Mouse (Mus musculus) forebrain, embryonic 14.5 days (tissue): ENCODE data around the gene Gm45021. TPM values are rescaled to one million over a fixed set of nuclear protein-coding genes. Genes with fewer than 3 reads are reported as not detected.

Experiments used
- ATAC-seq: fragments of 200-750 bp; cut with Nextera tagmentation; 2 replicates; pipeline ENCODE4 v1.8.0; 2017; ENCODE audit warnings: mild to moderate bottlenecking, moderate library complexity
- DNase-seq: peaks from one replicate; pipeline ENCODE4 v3.0.0-alpha.2; 2015; ENCODE audit warnings: low spot score
- H3K27ac ChIP-seq: fragments of 300-500 bp; sonication (generic); 2 replicates; pipeline ENCODE4 v1.5.1; 2014; ENCODE audit warnings: low read depth, mild to moderate bottlenecking, control low read depth, low read length, moderate library complexity
- H3K27me3 ChIP-seq: fragments of 300-500 bp; sonication (generic); replicated peaks from 2 replicates; pipeline ENCODE4 v1.6.1; 2014; ENCODE audit warnings: low read length, control low read depth, mixed read lengths; ENCODE audit not compliant: control insufficient read depth, insufficient read depth
- H3K36me3 ChIP-seq: fragments of 300-500 bp; sonication (generic); 2 replicates; pipeline ENCODE4 v1.6.1; 2014; ENCODE audit warnings: low read length, control low read depth; ENCODE audit not compliant: control insufficient read depth, insufficient read depth
- H3K4me1 ChIP-seq: fragments of 300-500 bp; sonication (generic); 2 replicates; pipeline ENCODE4 v1.6.1; 2014; ENCODE audit warnings: antibody characterized with exemption, low read length, control low read depth; ENCODE audit not compliant: control insufficient read depth, insufficient read depth
- H3K4me2 ChIP-seq: fragments of 300-500 bp; sonication (generic); 2 replicates; pipeline ENCODE4 v1.6.1; 2014; ENCODE audit warnings: mild to moderate bottlenecking, control low read depth, low read length
- H3K4me3 ChIP-seq: fragments of 300-500 bp; sonication (generic); 2 replicates; pipeline ENCODE4 v1.5.1; 2014; ENCODE audit warnings: low read depth, low read length, control low read depth
- H3K9ac ChIP-seq: fragments of 300-500 bp; sonication (generic); 2 replicates; pipeline ENCODE4 v1.6.1; 2014; ENCODE audit warnings: mild to moderate bottlenecking, low read length, control low read depth, moderate library complexity
- H3K9me3 ChIP-seq: fragments of 300-500 bp; sonication (generic); replicated peaks from 2 replicates; pipeline ENCODE4 v1.6.1; 2016; ENCODE audit warnings: low read length, control low read depth, mixed read lengths; ENCODE audit not compliant: control insufficient read depth
- WGBS: fragments of 180-500 bp; shearing (Covaris S2); extraction: QIAGEN DNeasy Blood & Tissue Kit; methylation state at CpG from one replicate; pipeline ENCODE4 v1.1.7; 2014; 5-methylcytosine and 5-hydroxymethylcytosine counted together
- polyA plus RNA-seq: library from polyadenylated mRNA; unstranded; fragments of >200 nt; fragmentation: Nextera tagmentation; extraction: Ambion mirVana; gene quantifications from 2 replicates; pipeline ENCODE4 v1.2.1, GENCODE M21; 2014

The Gm45021 gene
- polyA plus RNA-seq, 1 experiment from 2014 or later = not detected

DNA sequence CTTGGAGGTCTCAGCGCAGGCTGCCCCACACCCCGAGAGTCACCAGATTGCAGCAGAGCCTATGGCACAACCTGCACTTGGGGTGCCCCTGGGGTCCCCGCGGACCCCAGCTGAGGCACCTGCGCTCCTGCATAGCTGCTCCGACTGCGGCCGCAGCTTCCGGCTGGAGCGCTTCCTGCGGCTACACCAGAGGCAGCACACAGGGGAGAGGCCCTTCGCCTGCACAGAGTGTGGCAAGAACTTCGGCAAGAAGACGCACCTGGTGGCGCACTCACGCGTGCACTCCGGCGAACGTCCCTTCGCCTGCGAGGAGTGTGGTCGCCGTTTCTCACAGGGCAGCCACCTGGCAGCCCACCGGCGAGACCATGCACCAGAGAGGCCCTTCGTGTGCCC lies 7.8 kb downstream of the Gm45021 start:
- no peaks in the 10 kb centered on the region for H3K27me3 ChIP-seq
- no peak overlapping the region for H3K4me3 ChIP-seq
- peaks cover 40% of the 10 kb centered on the region for H3K36me3 ChIP-seq
- ATAC-seq (no peak), DNase-seq (no peak)
- peaks cover 17% of the 10 kb centered on the region for H3K4me1 ChIP-seq
- WGBS = 96% methylated on average over 27 of the region's 27 CpGs
- H3K4me2 ChIP-seq = no peak overlapping the region
- H3K9me3 ChIP-seq = peaks cover 18% of the 10 kb centered on the region; the same call in 1 of the 2 replicates
- H3K27ac ChIP-seq = no peak overlapping the region
- no peak overlapping the region for H3K9ac ChIP-seq

DNA sequence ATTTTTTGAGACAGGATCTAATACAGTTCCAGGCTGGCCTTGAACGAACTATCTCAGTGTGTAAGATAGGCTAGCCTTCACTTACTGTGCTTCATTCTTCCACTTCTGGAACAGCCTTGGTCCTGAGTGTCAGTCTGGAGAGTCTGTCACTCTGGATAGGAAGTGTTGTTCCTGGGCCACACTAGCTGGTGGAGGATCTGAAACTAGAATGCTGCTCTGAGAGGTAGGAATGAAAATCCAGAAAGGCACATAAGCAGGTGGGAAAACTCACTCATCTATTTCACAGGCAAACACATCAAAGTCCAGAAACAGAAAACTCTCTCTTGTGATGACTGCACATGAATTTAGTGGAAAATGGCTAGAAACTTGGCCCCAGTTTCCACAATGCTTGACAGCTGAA lies 11.2 kb downstream of the Gm45021 start:
- Histone ChIP-seq H3K27me3 (no peaks in the 10 kb centered on the region), H3K9ac (no peak overlapping the region), H3K4me1 (peaks cover 9% of the 10 kb centered on the region), H3K36me3 (peaks cover 40% of the 10 kb centered on the region), H3K4me2 (no peak overlapping the region), H3K4me3 (no peak overlapping the region), H3K27ac (no peak overlapping the region; the same call in 1 of the 2 replicates), H3K9me3 (peaks cover 18% of the 10 kb centered on the region; the same call in 1 of the 2 replicates)
- ATAC-seq (no peak), DNase-seq (no peak)
- WGBS = 84% methylated on average over 1 of the region's 1 CpGs

DNA sequence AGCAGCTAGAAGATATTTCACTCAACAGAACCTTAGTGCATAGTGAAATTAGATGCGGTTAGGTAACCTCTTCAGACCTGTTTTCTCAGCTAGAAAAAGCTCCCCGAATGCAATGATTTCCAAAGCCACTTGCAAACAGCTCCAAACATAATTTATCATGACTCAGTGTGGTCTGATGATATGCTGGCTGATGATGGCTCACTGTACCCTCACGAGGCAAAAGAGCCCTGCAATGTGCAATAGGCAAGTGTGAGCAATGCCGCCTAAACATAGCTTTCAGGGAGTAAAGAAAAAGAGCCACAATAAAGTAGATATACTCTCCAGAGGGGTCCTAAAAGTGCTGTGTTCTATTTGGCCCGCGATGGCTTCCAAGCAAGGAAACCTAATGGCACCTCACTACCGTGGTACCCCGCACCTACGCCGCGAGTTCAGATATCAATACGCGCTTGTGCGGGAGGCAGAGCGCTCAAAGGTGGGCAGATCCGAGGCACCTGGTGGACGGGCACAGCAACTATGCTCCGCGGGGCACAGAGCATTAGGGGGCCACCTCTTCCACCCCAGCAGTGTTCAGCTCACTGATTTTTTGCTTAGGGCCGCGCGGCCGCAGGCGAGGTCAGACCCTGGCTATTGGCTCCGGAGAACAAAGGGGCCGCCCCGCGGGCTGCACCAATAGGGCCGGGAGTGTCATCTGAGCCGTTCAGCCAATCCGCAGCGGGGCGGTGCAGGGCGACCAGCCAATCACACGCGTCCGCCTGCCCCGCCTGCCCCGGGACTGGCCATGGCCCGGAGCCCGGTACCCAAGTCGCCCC lies 12.1 kb downstream of the Gm45021 start, which contains the start of gene Zfp775:
Zfp775 (plus strand) TSS at position 793 of the 809 bp plus-strand sequence.
- H3K9me3 ChIP-seq = peaks cover 14% of the 10 kb centered on the region; the same call in 1 of the 2 replicates
- 3% methylated on average over 42 of the region's 42 CpGs for WGBS
- DNase-seq (peak; percentile 98), ATAC-seq (peak; percentile 99)
- peak within 1 kb of the TSS; percentile 85 for H3K27ac ChIP-seq
- peaks cover 9% of the 10 kb centered on the region for H3K4me1 ChIP-seq
- H3K27me3 ChIP-seq = no peaks in the 10 kb centered on the region
- H3K9ac ChIP-seq = peak within 1 kb of the TSS; percentile 97
- peaks cover 35% of the 10 kb centered on the region for H3K36me3 ChIP-seq
- H3K4me3 ChIP-seq = peak within 1 kb of the TSS; percentile 76
- peak within 1 kb of the TSS; percentile 87 for H3K4me2 ChIP-seq

DNA sequence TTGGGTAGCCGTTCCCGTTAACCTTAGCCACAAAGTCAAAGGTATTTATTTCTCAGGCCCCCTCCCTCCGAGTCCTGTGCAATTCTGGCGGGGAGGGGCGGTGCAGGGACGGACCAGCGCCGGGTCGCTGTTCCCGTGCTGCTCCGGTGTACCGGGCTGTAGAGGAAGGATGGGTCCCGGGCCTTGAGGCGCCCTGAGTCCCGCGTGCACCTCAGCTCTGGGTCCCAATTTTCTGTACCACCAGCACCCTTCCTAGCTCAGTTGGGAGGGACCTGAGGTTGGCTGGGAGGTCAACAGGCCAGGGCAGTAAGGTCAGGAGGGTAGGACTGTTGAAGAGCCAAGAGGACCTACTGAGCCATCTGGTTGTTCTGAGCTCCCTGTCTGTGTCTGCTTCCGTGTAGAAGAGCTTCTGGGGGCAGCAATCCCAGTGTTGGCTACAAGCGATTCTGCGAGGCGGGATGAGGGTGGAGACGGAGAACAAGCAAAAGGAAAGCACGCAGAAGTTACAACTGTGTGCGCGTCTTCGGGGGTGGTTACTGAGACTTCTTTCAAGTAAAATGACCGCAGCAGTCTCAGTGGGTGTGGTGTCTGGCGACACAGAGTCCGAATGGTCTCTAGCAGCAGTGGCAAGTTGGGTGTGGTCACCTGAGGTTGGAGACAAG lies 12.8 kb downstream of the Gm45021 start:
- Histone ChIP-seq H3K9ac (peak overlapping the region; percentile 97), H3K27me3 (no peaks in the 10 kb centered on the region), H3K27ac (peak overlapping the region; percentile 83), H3K36me3 (peaks cover 27% of the 10 kb centered on the region), H3K9me3 (peaks cover 7% of the 10 kb centered on the region; the same call in 1 of the 2 replicates), H3K4me3 (peak overlapping the region; percentile 76), H3K4me1 (peaks cover 9% of the 10 kb centered on the region), H3K4me2 (peak overlapping the region; percentile 87)
- WGBS = under 1% methylated on average over 28 of the region's 28 CpGs
- peak; percentile 46 for DNase-seq
- peak; percentile 80 for ATAC-seq

DNA sequence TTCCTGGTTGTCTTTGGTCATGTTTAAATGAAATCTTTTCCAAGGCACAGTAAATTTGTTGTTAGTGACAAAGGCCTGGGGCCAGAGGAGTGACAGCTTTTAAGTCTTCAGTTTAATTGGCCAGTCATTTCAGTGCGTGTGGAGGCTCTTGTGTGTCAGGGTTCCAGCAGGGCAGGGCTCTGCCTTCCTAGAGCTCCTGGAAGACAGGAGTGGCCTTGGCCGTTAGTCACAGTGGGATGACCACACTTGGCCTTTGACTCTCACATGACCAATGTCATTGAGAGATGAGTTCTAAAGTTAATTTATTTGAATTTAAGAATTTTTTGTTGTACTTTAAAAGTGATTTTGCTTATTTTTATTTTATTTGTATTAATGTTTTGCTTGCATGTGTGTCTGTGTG lies 18.7 kb downstream of the Gm45021 start:
- ATAC-seq = no peak

DNA sequence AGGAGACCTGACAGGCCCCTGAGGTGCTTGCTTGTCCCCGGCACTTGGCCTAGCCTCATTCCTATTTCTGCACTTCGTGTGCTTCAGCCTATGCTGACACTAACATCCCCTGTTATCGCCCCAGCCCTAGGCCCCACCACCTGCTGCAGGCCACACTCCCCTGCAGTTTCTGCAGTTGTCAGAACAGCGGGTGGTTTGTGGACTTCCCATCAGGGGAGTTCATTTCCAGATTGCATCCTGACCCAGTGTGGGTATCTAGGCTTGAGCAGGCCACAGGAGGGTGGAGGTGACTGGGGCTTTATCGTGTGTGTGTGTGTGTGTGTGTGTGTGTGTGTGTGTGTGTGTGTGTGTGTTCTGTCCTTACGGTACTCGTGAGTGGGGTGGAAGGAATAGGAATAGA lies 20.1 kb downstream of the Gm45021 start:
- H3K9ac ChIP-seq = no peak overlapping the region
- no peak for ATAC-seq
- no peak overlapping the region for H3K4me3 ChIP-seq
- H3K27ac ChIP-seq = no peak overlapping the region
- H3K4me1 ChIP-seq = no peaks in the 10 kb centered on the region
- peaks cover 13% of the 10 kb centered on the region for H3K36me3 ChIP-seq
- H3K9me3 ChIP-seq = no peaks in the 10 kb centered on the region
- DNase-seq = no peak
- H3K27me3 ChIP-seq = no peaks in the 10 kb centered on the region
- no peak overlapping the region for H3K4me2 ChIP-seq
- WGBS = 64% methylated on average over 7 of the region's 7 CpGs

More for the DNA sequence above, 18.7 kb downstream of the Gm45021 start:
- Histone ChIP-seq H3K9ac (no peak overlapping the region), H3K4me1 (no peaks in the 10 kb centered on the region; the same call in 1 of the 2 replicates), H3K4me3 (no peak overlapping the region), H3K27ac (no peak overlapping the region), H3K36me3 (peaks cover under 1% of the 10 kb centered on the region; the same call in 1 of the 2 replicates), H3K27me3 (no peaks in the 10 kb centered on the region), H3K4me2 (no peak overlapping the region), H3K9me3 (no peaks in the 10 kb centered on the region)
- 75% methylated on average over 2 of the region's 2 CpGs for WGBS
- DNase-seq = no peak

DNA sequence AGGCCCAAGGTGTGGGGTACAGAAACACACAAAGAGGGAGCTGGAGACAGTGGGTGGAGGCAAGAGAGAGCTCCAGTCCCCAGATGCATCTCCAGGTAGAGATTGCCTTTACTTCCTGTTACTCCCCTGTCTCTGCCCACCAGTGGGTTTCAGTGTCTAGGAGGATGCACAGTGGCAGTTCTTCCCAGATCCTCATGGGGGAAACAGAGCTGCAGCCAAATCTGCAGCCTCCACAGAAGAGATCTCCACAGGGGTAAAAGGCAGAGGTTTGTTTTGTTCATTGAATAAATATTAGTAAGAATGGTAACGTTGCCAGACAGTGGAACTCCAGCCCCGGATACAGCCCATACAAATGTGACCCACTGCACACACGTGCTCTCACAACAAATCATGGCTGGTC lies 21.2 kb downstream of the Gm45021 start:
- Histone ChIP-seq H3K9me3 (no peaks in the 10 kb centered on the region), H3K9ac (no peak overlapping the region), H3K36me3 (peaks cover 15% of the 10 kb centered on the region), H3K4me2 (no peak overlapping the region), H3K4me1 (no peaks in the 10 kb centered on the region), H3K27ac (no peak overlapping the region), H3K27me3 (no peaks in the 10 kb centered on the region), H3K4me3 (no peak overlapping the region)
- ATAC-seq (no peak), DNase-seq (no peak)
- 88% methylated on average over 3 of the region's 3 CpGs for whole genome bisulfite sequencing

DNA sequence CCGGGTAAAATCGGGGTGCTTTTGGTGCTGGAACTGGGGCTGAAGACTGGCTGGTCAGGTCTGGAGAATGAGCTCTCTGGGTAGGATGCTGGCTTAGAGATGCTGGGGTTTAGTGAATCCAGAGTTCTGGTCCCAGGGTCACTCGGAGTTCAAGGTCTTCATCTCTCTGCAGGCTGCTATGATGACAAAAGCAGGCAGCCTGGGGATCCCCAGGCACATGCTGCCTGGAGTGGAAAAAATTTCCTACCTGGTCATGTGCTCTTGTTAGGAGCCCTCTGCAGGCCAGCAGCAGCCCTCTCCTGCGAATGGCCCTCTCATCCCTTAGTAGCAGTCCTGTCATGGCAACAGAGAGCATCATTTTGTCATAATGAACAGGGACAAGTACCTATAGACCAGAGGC lies 24.1 kb downstream of the Gm45021 start:
- H3K9me3 ChIP-seq = no peaks in the 10 kb centered on the region
- no peaks in the 10 kb centered on the region for H3K27me3 ChIP-seq
- H3K9ac ChIP-seq = no peak overlapping the region
- peaks cover 20% of the 10 kb centered on the region for H3K36me3 ChIP-seq
- 88% methylated on average over 4 of the region's 4 CpGs for WGBS
- no peak overlapping the region for H3K4me2 ChIP-seq
- ATAC-seq (no peak), DNase-seq (no peak)
- no peak overlapping the region for H3K4me3 ChIP-seq
- H3K4me1 ChIP-seq = no peaks in the 10 kb centered on the region
- H3K27ac ChIP-seq = no peak overlapping the region

DNA sequence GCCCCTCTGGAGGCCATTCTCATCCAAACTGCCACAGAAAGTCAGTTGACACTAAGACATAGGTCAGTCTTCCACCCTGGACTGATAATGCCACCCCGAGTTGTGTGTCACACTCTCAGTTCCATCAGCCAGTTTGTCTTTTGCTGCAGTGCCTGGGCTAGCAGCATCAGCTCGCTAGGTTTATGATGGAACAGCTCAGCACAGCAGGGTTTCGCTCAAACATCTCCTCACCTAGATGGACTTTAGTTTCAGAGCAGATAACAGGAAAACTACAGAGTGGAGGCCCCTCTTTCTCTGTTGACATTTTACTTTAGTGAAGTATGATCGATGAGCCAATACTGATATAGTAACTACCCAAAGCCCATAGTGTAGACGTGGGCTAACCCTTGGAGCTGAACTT lies 25.3 kb downstream of the Gm45021 start:
- Histone ChIP-seq H3K27ac (no peak overlapping the region), H3K9ac (no peak overlapping the region), H3K36me3 (peaks cover 28% of the 10 kb centered on the region), H3K4me3 (no peak overlapping the region), H3K27me3 (no peaks in the 10 kb centered on the region), H3K9me3 (no peaks in the 10 kb centered on the region), H3K4me1 (no peaks in the 10 kb centered on the region), H3K4me2 (no peak overlapping the region)
- 94% methylated on average over 5 of the region's 5 CpGs for WGBS
- DNase-seq (no peak), ATAC-seq (no peak)
